Comparison of ENCODE assay signal across 19 mouse cellular contexts in the genomic region with DNA sequence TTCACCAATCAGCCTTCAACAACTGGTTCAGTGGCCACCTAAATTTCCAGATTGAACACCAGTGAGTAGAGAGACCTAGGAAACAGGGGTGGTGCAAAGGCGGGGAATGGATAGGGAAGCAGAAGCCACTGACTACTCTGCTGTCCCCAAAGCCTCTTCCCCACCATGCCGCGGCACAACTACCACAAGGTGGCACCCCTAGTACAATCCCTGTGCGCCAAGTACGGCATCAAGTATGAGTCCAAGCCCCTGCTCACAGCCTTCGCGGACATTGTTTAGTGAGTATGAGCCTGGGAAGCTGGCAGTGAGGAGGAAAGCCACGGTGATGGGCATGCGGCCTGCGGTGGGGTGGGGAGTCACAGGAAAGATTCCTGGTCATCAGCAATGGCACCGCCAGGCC. TPM values are rescaled to one million over a fixed set of nuclear protein-coding genes. Genes with fewer than 3 reads are reported as not detected.
A peak's percentile ranks its signal among the peaks of the same experiment; 100 is the strongest.
DNase-seq lines count a peak whose midpoint lies in the region; TF ChIP-seq lines count a peak whose summit lies in the region.
"Had no signal": no experiment of that assay in that cellular context is flagged by ENCODE, and none has a peak within 500 bp of the region (broad histone marks: within the 10 kb centered on the region; RNA-seq: fewer than 3 reads in every experiment).

No protein-coding gene starts in this region.

- no peak overlapping the region for H3K27ac ChIP-seq in gastrocnemius, adult 2 months
- H3K27ac ChIP-seq in liver, adult 2 months (replicated peaks; ENCODE audit: insufficient read depth, low read depth, low read length) = no peak overlapping the region
- H3K27ac ChIP-seq in ES-Bruce4 (ENCODE audit: insufficient read depth, low read length) = no peak overlapping the region
- H3K27ac ChIP-seq: embryonic facial prominence, embryonic 12.5 days; hindbrain, embryonic 15.5 days had no signal

- H3K27me3 ChIP-seq in liver, adult 2 months (ENCODE audit: control insufficient read depth, insufficient read depth, low read length) = no peaks in the 10 kb centered on the region
- no peaks in the 10 kb centered on the region for H3K27me3 ChIP-seq in ES-Bruce4 (ENCODE audit: control insufficient read depth, insufficient read depth, low read length, poor library complexity, severe bottlenecking)
- H3K27me3 ChIP-seq: embryonic facial prominence, embryonic 12.5 days; hindbrain, embryonic 15.5 days; megakaryocyte, embryonic 14.5 days had no signal

- intact Hi-C loops in gastrocnemius, adult 2 months (cut with DNase I) = no loop called here

- DNase-seq in gastrocnemius, adult 2 months = peak; percentile 14
- no peak for DNase-seq in gastrocnemius, postnatal 10 days
- DNase-seq in liver, adult 2 months (ENCODE audit: extremely low read depth, low read depth, low spot score) = no peak
- DNase-seq in liver = no peak
- peak; percentile 23 for DNase-seq in brain, embryonic 14.5 days (ENCODE audit: low read depth)
- DNase-seq in testis, postnatal 14 days (ENCODE audit: low spot score) = no peak
- no peak for DNase-seq in gastrocnemius, adult 18-20 months (ENCODE audit: low spot score)
- DNase-seq: adrenal gland, postnatal 10 days; cerebellum, adult 9-11 months; gastrocnemius, postnatal 14 days; heart, adult 18-20 months; heart, postnatal 36 days; kidney, adult 11 months; midbrain, embryonic 14.5 days; thymus, postnatal 36 days had no signal

- no peak overlapping the region for H3K4me3 ChIP-seq in gastrocnemius, adult 2 months
- H3K4me3 ChIP-seq in liver, adult 2 months (ENCODE audit: insufficient read depth, low read depth, low read length) = no peak overlapping the region
- no peak overlapping the region for H3K4me3 ChIP-seq in ES-Bruce4 (ENCODE audit: low read depth, low read length)
- H3K4me3 ChIP-seq: embryonic facial prominence, embryonic 12.5 days; hindbrain, embryonic 15.5 days; megakaryocyte, embryonic 14.5 days had no signal

- H3K36me3 ChIP-seq in liver, adult 2 months (ENCODE audit: control insufficient read depth, insufficient read depth, low read length) = peaks cover 48% of the 10 kb centered on the region
- H3K36me3 ChIP-seq in ES-Bruce4 (ENCODE audit: control insufficient read depth, insufficient read depth, low read length, poor library complexity, severe bottlenecking) = peaks cover 6% of the 10 kb centered on the region

- no peak overlapping the region for H3K9ac ChIP-seq in liver, adult 2 months (ENCODE audit: low read depth, low read length)
- H3K9ac ChIP-seq in ES-Bruce4 (ENCODE audit: low read depth, poor library complexity, severe bottlenecking) = no peak overlapping the region
- H3K9ac ChIP-seq: embryonic facial prominence, embryonic 12.5 days; hindbrain, embryonic 15.5 days had no signal

- H3K79me2 ChIP-seq in liver, adult 2 months (ENCODE audit: control insufficient read depth, insufficient read depth, low read length) = no peaks in the 10 kb centered on the region

- TF ChIP-seq POLR2A in liver, adult 2 months (IDR thresholded peaks at IDR 0.05; ENCODE audit: extremely low read depth, insufficient read depth, low read length) = no peak
- no peak for TF ChIP-seq POLR2A in ES-Bruce4 (IDR thresholded peaks at IDR 0.05; ENCODE audit: insufficient read depth, low read length)
- no peak for TF ChIP-seq POLR2A in brain, embryonic 14.5 days (IDR thresholded peaks at IDR 0.05; ENCODE audit: borderline replicate concordance, extremely low read depth, insufficient read depth, insufficient read length, poor library complexity, severe bottlenecking)

- H3K4me1 ChIP-seq in liver, adult 2 months (ENCODE audit: control insufficient read depth, insufficient read depth, low read length) = peaks cover 6% of the 10 kb centered on the region
- H3K4me1 ChIP-seq in ES-Bruce4 (ENCODE audit: control insufficient read depth, insufficient read depth, low read length) = peaks cover 3% of the 10 kb centered on the region
- H3K4me1 ChIP-seq: embryonic facial prominence, embryonic 12.5 days; hindbrain, embryonic 15.5 days had no signal

- no peaks in the 10 kb centered on the region for H3K9me3 ChIP-seq in ES-Bruce4 (replicated peaks; ENCODE audit: control insufficient read depth, insufficient read depth, low read length, poor library complexity, severe bottlenecking)
- H3K9me3 ChIP-seq: embryonic facial prominence, embryonic 12.5 days; hindbrain, embryonic 15.5 days; megakaryocyte, embryonic 14.5 days had no signal

- TF ChIP-seq EP300 in ES-Bruce4 (IDR thresholded peaks at IDR 0.05; ENCODE audit: insufficient read depth, low read depth, low read length) = no peak

- TF ChIP-seq CTCF in gastrocnemius, adult 2 months (IDR thresholded peaks at IDR 0.05) = no peak
- TF ChIP-seq CTCF in liver, adult 2 months (IDR thresholded peaks at IDR 0.05; ENCODE audit: low read depth, low read length) = 0 out of 2 replicates have a peak, but pooled peaks have one; percentile 14
- peak; percentile 65 for TF ChIP-seq CTCF in ES-Bruce4 (IDR thresholded peaks at IDR 0.05; ENCODE audit: low read depth, low read length)
- TF ChIP-seq CTCF in brain, embryonic 14.5 days (IDR thresholded peaks at IDR 0.05; ENCODE audit: borderline replicate concordance, extremely low read depth, insufficient read depth, insufficient read length) = no peak

- 87% methylated on average over 11 of the region's 11 CpGs for WGBS in liver, adult 2 months

RNA-seq across cellular contexts. Expression of gene Tmem258, which starts 9.5 kb away (rescaled TPM):
- 10 to 100 TPM; 80.3 to 98.7 TPM for total RNA-seq in gastrocnemius, adult 2 months (2021)
- total RNA-seq in gastrocnemius, postnatal 10 days (2021) = 100 to 1,000 TPM; 118 to 127 TPM
- total RNA-seq in liver, adult 2 months (2014; rRNA removed) = 41.1 and 63.0 TPM in 2 replicates
- 80.0 and 133 TPM in 2 replicates for polyA plus RNA-seq in liver, adult 2 months (2012; rRNA removed)
- 290 and 300 TPM in 2 replicates for polyA plus RNA-seq in ES-Bruce4 (2011; ENCODE audit: insufficient read depth, insufficient read length, low read depth, missing spikeins)
- polyA plus RNA-seq in brain, embryonic 14.5 days (2012; rRNA removed) = 108 and 164 TPM in 2 replicates
- 10 to 100 TPM; 83.7 to 89.8 TPM for total RNA-seq in gastrocnemius, adult 18-20 months (2021)

RNA-seq across cellular contexts. Expression of gene Fen1, which starts 9.6 kb away (rescaled TPM):
- total RNA-seq in gastrocnemius, adult 2 months (2021) = 1 to 10 TPM; 4.0 to 4.3 TPM
- 1 to 10 TPM; 8.4 to 9.1 TPM for total RNA-seq in gastrocnemius, postnatal 10 days (2021)
- 3.0 and 4.6 TPM in 2 replicates for total RNA-seq in liver, adult 2 months (2014; rRNA removed)
- polyA plus RNA-seq in liver, adult 2 months (2012; rRNA removed) = 2.3 and 2.5 TPM in 2 replicates
- 36.1 and 40.5 TPM in 2 replicates for polyA plus RNA-seq in ES-Bruce4 (2011; ENCODE audit: insufficient read depth, insufficient read length, low read depth, missing spikeins)
- polyA plus RNA-seq in brain, embryonic 14.5 days (2012; rRNA removed) = 26.6 and 34.3 TPM in 2 replicates
- total RNA-seq in gastrocnemius, adult 18-20 months (2021) = 1 to 10 TPM; 3.6 to 4.3 TPM

RNA-seq across cellular contexts. Expression of gene Fads1, which starts 11.6 kb away (rescaled TPM):
- total RNA-seq in gastrocnemius, adult 2 months (2021) = 1 to 10 TPM; 4.2 to 9.9 TPM
- 10 to 100 TPM; 27.9 to 28.5 TPM for total RNA-seq in gastrocnemius, postnatal 10 days (2021)
- total RNA-seq in liver, adult 2 months (2014; rRNA removed) = 238 and 300 TPM in 2 replicates
- 297 and 352 TPM in 2 replicates for polyA plus RNA-seq in liver, adult 2 months (2012; rRNA removed)
- 52.9 and 56.8 TPM in 2 replicates for polyA plus RNA-seq in ES-Bruce4 (2011; ENCODE audit: insufficient read depth, insufficient read length, low read depth, missing spikeins)
- 136 and 139 TPM in 2 replicates for polyA plus RNA-seq in brain, embryonic 14.5 days (2012; rRNA removed)
- total RNA-seq in gastrocnemius, adult 18-20 months (2021) = 1 to 10 TPM; 4.1 to 6.2 TPM

RNA-seq across cellular contexts. Expression of gene Myrf, which starts 46.2 kb away (rescaled TPM):
- total RNA-seq in gastrocnemius, adult 2 months (2021) = not detected
- under 1 TPM; 0.09 to 0.14 TPM for total RNA-seq in gastrocnemius, postnatal 10 days (2021)
- 3.0 and 5.3 TPM in 2 replicates for total RNA-seq in liver, adult 2 months (2014; rRNA removed)
- polyA plus RNA-seq in liver, adult 2 months (2012; rRNA removed) = 23.4 and 31.4 TPM in 2 replicates
- polyA plus RNA-seq in ES-Bruce4 (2011; ENCODE audit: insufficient read depth, insufficient read length, low read depth, missing spikeins) = 15.0 and 15.9 TPM in 2 replicates
- polyA plus RNA-seq in brain, embryonic 14.5 days (2012; rRNA removed) = 1.4 and 2.4 TPM in 2 replicates
- total RNA-seq in gastrocnemius, adult 18-20 months (2021) = not detected

Comparison
In these comparisons a context has a peak if more than half of its experiments do, and no peak if none do; other contexts are left out.
1. DNase-seq: peak in gastrocnemius, adult 2 months (single experiment) and brain, embryonic 14.5 days (single experiment); none in gastrocnemius, postnatal 10 days (single experiment), liver, adult 2 months (single experiment), liver (single experiment), testis, postnatal 14 days (single experiment) and gastrocnemius, adult 18-20 months (single experiment).
2. CTCF ChIP-seq: peak in liver, adult 2 months (single experiment) and ES-Bruce4 (single experiment); none in gastrocnemius, adult 2 months (single experiment) and brain, embryonic 14.5 days (single experiment).